ENCODE assay signal across 7 mouse cellular contexts in genomic region chr17:56608699-56609098, GRCm38 (mm10). TPM values are rescaled to one million over a fixed set of nuclear protein-coding genes. Genes with fewer than 3 reads are reported as not detected.
A peak's percentile ranks its signal among the peaks of the same experiment; 100 is the strongest.
DNase-seq lines count a peak whose midpoint lies in the region; ATAC-seq and TF ChIP-seq lines count a peak whose summit lies in the region.

No protein-coding gene starts in this region.

- H3K4me3 ChIP-seq in lung, embryonic 16.5 days (ENCODE audit: low read length), result peak overlapping the region; percentile 68
- peak overlapping the region; percentile 65 for H3K4me3 ChIP-seq in forebrain, embryonic 11.5 days (ENCODE audit: low read depth, low read length)
- peak overlapping the region; percentile 68 for H3K4me3 ChIP-seq in limb, embryonic 10.5 days
- H3K4me3 ChIP-seq in small intestine, adult 2 months (ENCODE audit: low read depth, low read length), result peak overlapping the region; percentile 82

- no peaks in the 10 kb centered on the region for H3K27me3 ChIP-seq in lung, embryonic 16.5 days (ENCODE audit: control insufficient read depth, insufficient read depth, low read depth, low read length)
- no peaks in the 10 kb centered on the region for H3K27me3 ChIP-seq in forebrain, embryonic 11.5 days (ENCODE audit: control insufficient read depth, insufficient read depth, low read length)
- H3K27me3 ChIP-seq in limb, embryonic 10.5 days (ENCODE audit: low read depth, poor library complexity, severe bottlenecking), result no peaks in the 10 kb centered on the region
- no peaks in the 10 kb centered on the region for H3K27me3 ChIP-seq in small intestine, adult 2 months (ENCODE audit: control insufficient read depth, insufficient read depth, low read length)

- peak overlapping the region; percentile 61 for H3K4me2 ChIP-seq in lung, embryonic 16.5 days (ENCODE audit: low read depth, low read length)
- H3K4me2 ChIP-seq in forebrain, embryonic 11.5 days (ENCODE audit: low read depth, low read length, severe bottlenecking), result peak overlapping the region; percentile 79

- DNase-seq in lung, postnatal 10 days, result no peak
- no peak for DNase-seq in forebrain, embryonic 11.5 days (ENCODE audit: low spot score)
- DNase-seq in limb, embryonic 10.5 days (ENCODE audit: low spot score), result no peak
- no peak for DNase-seq in yolk sac, embryonic 10.5 days (ENCODE audit: low spot score)
- DNase-seq in thymus, postnatal 0 days (ENCODE audit: low spot score), result no peak

- H3K9me3 ChIP-seq in lung, embryonic 16.5 days (ENCODE audit: control insufficient read depth, low read length), result no peaks in the 10 kb centered on the region
- H3K9me3 ChIP-seq in forebrain, embryonic 11.5 days (ENCODE audit: control insufficient read depth, low read length), result no peaks in the 10 kb centered on the region
- H3K9me3 ChIP-seq in limb, embryonic 10.5 days (replicated peaks), result no peaks in the 10 kb centered on the region

- peak overlapping the region; percentile 82 for H3K9ac ChIP-seq in lung, embryonic 16.5 days (ENCODE audit: low read length)
- peak overlapping the region; percentile 79 for H3K9ac ChIP-seq in forebrain, embryonic 11.5 days (ENCODE audit: low read length)

- no peak for ATAC-seq in lung, embryonic 16.5 days (ENCODE audit: low read depth)
- ATAC-seq in forebrain, embryonic 11.5 days (replicated peaks; ENCODE audit: low FRiP score), result no peak

- no peak for TF ChIP-seq CTCF in small intestine, adult 2 months (IDR thresholded peaks at IDR 0.05; ENCODE audit: extremely low read depth, insufficient read length, insufficient replicate concordance, low read depth, low read length)

- no peak overlapping the region; the same call in 1 of the 2 replicates for H3K27ac ChIP-seq in lung, embryonic 16.5 days (ENCODE audit: low read length)
- H3K27ac ChIP-seq in forebrain, embryonic 11.5 days (ENCODE audit: low read depth, low read length), result no peak overlapping the region
- H3K27ac ChIP-seq in limb, embryonic 10.5 days, result peak overlapping the region; percentile 84; the same call in 1 of the 2 replicates
- no peak overlapping the region for H3K27ac ChIP-seq in small intestine, adult 2 months (ENCODE audit: insufficient read depth, low read depth, low read length)

- H3K4me1 ChIP-seq in lung, embryonic 16.5 days (replicated peaks; ENCODE audit: control insufficient read depth, insufficient read depth, low read length), result peaks cover 26% of the 10 kb centered on the region
- peaks cover 10% of the 10 kb centered on the region; the same call in 1 of the 2 replicates for H3K4me1 ChIP-seq in forebrain, embryonic 11.5 days (replicated peaks; ENCODE audit: control insufficient read depth, insufficient read depth, low read length)
- peaks cover 38% of the 10 kb centered on the region for H3K4me1 ChIP-seq in limb, embryonic 10.5 days
- peaks cover 14% of the 10 kb centered on the region for H3K4me1 ChIP-seq in small intestine, adult 2 months (ENCODE audit: control insufficient read depth, insufficient read depth, insufficient read length, low read length)

- no peak for TF ChIP-seq POLR2A in small intestine, adult 2 months (IDR thresholded peaks at IDR 0.05; ENCODE audit: low read depth, low read length)

- H3K36me3 ChIP-seq in lung, embryonic 16.5 days (ENCODE audit: control insufficient read depth, insufficient read depth, low read length), result peaks cover 35% of the 10 kb centered on the region
- H3K36me3 ChIP-seq in forebrain, embryonic 11.5 days (ENCODE audit: control insufficient read depth, insufficient read depth, low read length), result peaks cover 17% of the 10 kb centered on the region
- H3K36me3 ChIP-seq in limb, embryonic 10.5 days, result peaks cover 46% of the 10 kb centered on the region
- H3K36me3 ChIP-seq in small intestine, adult 2 months (ENCODE audit: control insufficient read depth, insufficient read depth, low read length), result peaks cover 34% of the 10 kb centered on the region

- WGBS in lung, embryonic 16.5 days, result 42% methylated on average over 5 of the region's 5 CpGs
- 64% methylated on average over 5 of the region's 5 CpGs for WGBS in forebrain, embryonic 11.5 days
- WGBS in limb, embryonic 10.5 days, result 53% methylated on average over 5 of the region's 5 CpGs
- WGBS in small intestine, adult 2 months, result 12% methylated on average over 5 of the region's 5 CpGs

RNA-seq across cellular contexts. Expression of gene 2410015M20Rik, which starts 0.9 kb away (rescaled TPM):
- polyA plus RNA-seq in lung, embryonic 16.5 days (2015; fragmentation: Nextera tagmentation; extraction: Ambion mirVana), result 227 and 241 TPM in 2 replicates
- polyA plus RNA-seq in forebrain, embryonic 11.5 days (2014; fragmentation: Nextera tagmentation; extraction: Ambion mirVana), result 171 and 183 TPM in 2 replicates
- 205 and 206 TPM in 2 replicates for polyA plus RNA-seq in limb, embryonic 10.5 days (2016; fragmentation: Nextera tagmentation; extraction: Ambion mirVana)
- polyA plus RNA-seq in small intestine, adult 2 months (2012; rRNA removed), result 136 and 142 TPM in 2 replicates
- polyA plus RNA-seq in thymus, postnatal 0 days (2015; fragmentation: Nextera tagmentation; extraction: Ambion mirVana), result 306 and 315 TPM in 2 replicates

RNA-seq across cellular contexts. Expression of gene Rpl36, which starts 4.5 kb away (rescaled TPM):
- 1,731 and 1,766 TPM in 2 replicates for polyA plus RNA-seq in lung, embryonic 16.5 days (2015; fragmentation: Nextera tagmentation; extraction: Ambion mirVana)
- polyA plus RNA-seq in forebrain, embryonic 11.5 days (2014; fragmentation: Nextera tagmentation; extraction: Ambion mirVana), result 1,269 and 1,280 TPM in 2 replicates
- 1,560 and 1,788 TPM in 2 replicates for polyA plus RNA-seq in limb, embryonic 10.5 days (2016; fragmentation: Nextera tagmentation; extraction: Ambion mirVana)
- polyA plus RNA-seq in small intestine, adult 2 months (2012; rRNA removed), result 1,882 and 2,245 TPM in 2 replicates
- polyA plus RNA-seq in thymus, postnatal 0 days (2015; fragmentation: Nextera tagmentation; extraction: Ambion mirVana), result 2,991 and 3,020 TPM in 2 replicates

RNA-seq across cellular contexts. Expression of gene Lonp1, which starts 18.0 kb away (rescaled TPM):
- 41.1 and 41.7 TPM in 2 replicates for polyA plus RNA-seq in lung, embryonic 16.5 days (2015; fragmentation: Nextera tagmentation; extraction: Ambion mirVana)
- 66.6 and 68.8 TPM in 2 replicates for polyA plus RNA-seq in forebrain, embryonic 11.5 days (2014; fragmentation: Nextera tagmentation; extraction: Ambion mirVana)
- 67.7 and 73.2 TPM in 2 replicates for polyA plus RNA-seq in limb, embryonic 10.5 days (2016; fragmentation: Nextera tagmentation; extraction: Ambion mirVana)
- 31.1 and 55.7 TPM in 2 replicates for polyA plus RNA-seq in small intestine, adult 2 months (2012; rRNA removed)
- polyA plus RNA-seq in thymus, postnatal 0 days (2015; fragmentation: Nextera tagmentation; extraction: Ambion mirVana), result 40.1 and 41.0 TPM in 2 replicates

RNA-seq across cellular contexts. Expression of gene Catsperd, which starts 19.2 kb away (rescaled TPM):
- 0.43 and 0.91 TPM in 2 replicates for polyA plus RNA-seq in lung, embryonic 16.5 days (2015; fragmentation: Nextera tagmentation; extraction: Ambion mirVana)
- polyA plus RNA-seq in forebrain, embryonic 11.5 days (2014; fragmentation: Nextera tagmentation; extraction: Ambion mirVana), result 0.51 TPM in 2 replicates
- polyA plus RNA-seq in limb, embryonic 10.5 days (2016; fragmentation: Nextera tagmentation; extraction: Ambion mirVana), result 0.54 and 1.0 TPM in 2 replicates
- 0.09 and 0.25 TPM in 2 replicates for polyA plus RNA-seq in small intestine, adult 2 months (2012; rRNA removed)
- 0.09 and 0.57 TPM in 2 replicates for polyA plus RNA-seq in thymus, postnatal 0 days (2015; fragmentation: Nextera tagmentation; extraction: Ambion mirVana)

RNA-seq across cellular contexts. Expression of gene Safb, which starts 24.1 kb away (rescaled TPM):
- 86.9 and 95.7 TPM in 2 replicates for polyA plus RNA-seq in lung, embryonic 16.5 days (2015; fragmentation: Nextera tagmentation; extraction: Ambion mirVana)
- polyA plus RNA-seq in forebrain, embryonic 11.5 days (2014; fragmentation: Nextera tagmentation; extraction: Ambion mirVana), result 145 and 154 TPM in 2 replicates
- polyA plus RNA-seq in limb, embryonic 10.5 days (2016; fragmentation: Nextera tagmentation; extraction: Ambion mirVana), result 161 and 183 TPM in 2 replicates
- polyA plus RNA-seq in small intestine, adult 2 months (2012; rRNA removed), result 47.8 and 95.7 TPM in 2 replicates
- polyA plus RNA-seq in thymus, postnatal 0 days (2015; fragmentation: Nextera tagmentation; extraction: Ambion mirVana), result 76.0 and 83.6 TPM in 2 replicates
